Mouse (Mus musculus): ENCODE measurements at regions not wholly inside any gene's neighbourhood (a gene's known extent, or its start where the extent isn't known, plus 50 kb on each side); places are given as distances from the start of the nearest gene placed in this dataset.

GRCm38 (mm10) chr10:23541914-23542313 is 191.3 kb upstream of the Eya4 start:
- H3K4me3 ChIP-seq (ENCODE audit: low read depth, low read length), result no peak overlapping the region
- no peaks in the 10 kb centered on the region for H3K9me3 ChIP-seq (ENCODE audit: control insufficient read depth, low read length)
- H3K36me3 ChIP-seq (ENCODE audit: control insufficient read depth, insufficient read depth, low read length), result no peaks in the 10 kb centered on the region
- 45% methylated on average over 5 of the region's 5 CpGs for WGBS
- no peak overlapping the region for H3K4me2 ChIP-seq
- no peak for ATAC-seq (ENCODE audit: low FRiP score)
- no peaks in the 10 kb centered on the region for H3K4me1 ChIP-seq (ENCODE audit: control insufficient read depth, insufficient read depth, low read length)
- DNase-seq (ENCODE audit: low spot score, missing footprints), result no peak
- no peak overlapping the region for H3K27ac ChIP-seq (ENCODE audit: low read depth, low read length)
- no peaks in the 10 kb centered on the region for H3K27me3 ChIP-seq (ENCODE audit: control insufficient read depth, insufficient read depth, low read length)
- no peak overlapping the region for H3K9ac ChIP-seq (ENCODE audit: low read length)

DNA sequence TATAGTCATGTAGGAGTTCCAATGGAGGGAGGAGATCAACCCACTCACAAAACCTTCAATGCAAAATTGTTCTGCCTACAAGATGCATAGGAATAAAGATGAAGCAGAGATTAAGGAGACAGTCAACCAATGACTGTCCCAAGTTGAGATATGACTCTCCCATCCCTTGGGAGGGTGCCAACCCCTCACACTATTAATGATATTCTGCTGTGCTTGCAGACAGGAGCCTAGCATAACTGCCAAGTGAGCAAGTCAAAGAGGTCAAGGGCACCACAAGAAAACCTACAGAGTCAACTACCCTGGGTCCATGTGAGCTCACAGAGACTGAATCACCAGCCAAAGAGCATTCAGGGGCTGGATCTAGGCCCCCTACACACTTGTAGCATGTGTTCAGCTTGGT is 184.1 kb upstream of the Eya4 start:
- no peak overlapping the region for H3K4me2 ChIP-seq
- H3K27me3 ChIP-seq (ENCODE audit: control insufficient read depth, insufficient read depth, low read length), result no peaks in the 10 kb centered on the region
- DNase-seq (ENCODE audit: low spot score, missing footprints) (no peak), ATAC-seq (ENCODE audit: low FRiP score) (no peak)
- no peak overlapping the region for H3K9ac ChIP-seq (ENCODE audit: low read length)
- H3K4me1 ChIP-seq (ENCODE audit: control insufficient read depth, insufficient read depth, low read length), result no peaks in the 10 kb centered on the region
- H3K4me3 ChIP-seq (ENCODE audit: low read depth, low read length), result no peak overlapping the region
- H3K36me3 ChIP-seq (ENCODE audit: control insufficient read depth, insufficient read depth, low read length), result no peaks in the 10 kb centered on the region
- no peak overlapping the region for H3K27ac ChIP-seq (ENCODE audit: low read depth, low read length)
- H3K9me3 ChIP-seq (ENCODE audit: control insufficient read depth, low read length), result no peaks in the 10 kb centered on the region

DNA sequence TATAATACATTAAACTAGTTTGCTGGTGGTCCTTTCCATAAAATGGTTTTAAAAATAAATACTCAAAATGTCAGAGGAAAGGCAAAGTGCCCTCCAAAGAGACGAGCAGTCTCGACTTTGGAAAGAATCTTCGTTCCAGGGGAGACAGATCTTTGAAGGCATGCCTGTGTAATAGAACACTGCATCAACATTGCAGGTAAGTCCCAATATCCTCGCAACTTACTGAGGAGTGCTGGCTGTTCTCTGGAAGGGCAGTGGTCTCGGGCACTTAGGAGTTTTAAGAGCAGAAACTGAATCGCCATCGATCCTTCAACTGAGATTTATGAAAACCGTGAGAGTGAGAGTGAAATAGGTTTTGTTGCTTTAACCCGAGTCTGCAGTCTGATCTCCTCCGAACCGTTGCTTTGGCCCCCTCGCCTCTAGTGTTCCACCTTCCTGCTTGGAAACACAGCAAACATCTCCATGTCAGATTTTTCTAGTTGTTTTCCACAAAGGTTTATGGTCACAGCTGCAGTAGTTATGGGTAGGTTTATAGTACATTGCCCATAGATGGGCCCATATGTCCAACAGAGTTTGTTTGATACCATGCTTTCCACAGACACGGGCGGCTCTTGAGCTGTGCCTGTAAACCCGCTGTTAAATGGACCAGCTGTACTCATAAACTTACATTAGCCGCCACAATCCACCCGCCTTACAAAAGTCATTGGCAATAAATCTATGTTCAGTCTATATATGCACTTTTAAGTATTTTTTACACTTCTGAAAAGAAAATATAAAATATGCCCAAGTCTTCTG is 181.6 kb upstream of the Eya4 start:
- 90% methylated on average over 17 of the region's 17 CpGs for WGBS
- Histone ChIP-seq H3K4me1 (ENCODE audit: control insufficient read depth, insufficient read depth, low read length) (no peaks in the 10 kb centered on the region), H3K27ac (ENCODE audit: low read depth, low read length) (no peak overlapping the region), H3K27me3 (ENCODE audit: control insufficient read depth, insufficient read depth, low read length) (no peaks in the 10 kb centered on the region), H3K36me3 (ENCODE audit: control insufficient read depth, insufficient read depth, low read length) (no peaks in the 10 kb centered on the region), H3K9me3 (ENCODE audit: control insufficient read depth, low read length) (no peaks in the 10 kb centered on the region), H3K4me2 (no peak overlapping the region), H3K4me3 (ENCODE audit: low read depth, low read length) (no peak overlapping the region), H3K9ac (ENCODE audit: low read length) (no peak overlapping the region)
- ATAC-seq (ENCODE audit: low FRiP score) (no peak), DNase-seq (ENCODE audit: low spot score, missing footprints) (no peak)

DNA sequence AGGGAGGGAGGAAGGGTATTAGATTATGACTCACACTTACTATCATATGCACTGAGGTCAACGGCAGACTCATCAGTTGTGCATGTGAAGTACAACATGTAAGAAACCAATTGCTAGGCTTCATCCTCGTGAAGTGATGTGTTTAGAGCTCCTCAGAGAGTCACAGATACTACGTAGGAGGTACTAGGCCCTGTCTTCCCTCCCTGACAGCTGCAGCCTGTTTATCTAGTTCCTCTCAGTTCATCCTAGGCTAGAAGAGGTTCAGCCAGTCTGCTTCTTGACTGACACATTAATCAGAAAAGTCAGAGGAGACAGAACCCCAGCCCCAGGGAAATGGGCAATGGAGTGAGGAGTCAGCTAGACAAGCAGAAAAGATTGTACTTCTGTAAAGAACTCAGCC is 180.1 kb upstream of the Eya4 start:
- no peak overlapping the region for H3K9ac ChIP-seq (ENCODE audit: low read length)
- no peak overlapping the region for H3K4me2 ChIP-seq
- no peaks in the 10 kb centered on the region for H3K9me3 ChIP-seq (ENCODE audit: control insufficient read depth, low read length)
- ATAC-seq (ENCODE audit: low FRiP score) (no peak), DNase-seq (ENCODE audit: low spot score, missing footprints) (no peak)
- H3K27ac ChIP-seq (ENCODE audit: low read depth, low read length), result no peak overlapping the region
- WGBS, result 76% methylated on average over 3 of the region's 3 CpGs
- no peaks in the 10 kb centered on the region for H3K36me3 ChIP-seq (ENCODE audit: control insufficient read depth, insufficient read depth, low read length)
- H3K27me3 ChIP-seq (ENCODE audit: control insufficient read depth, insufficient read depth, low read length), result no peaks in the 10 kb centered on the region
- no peaks in the 10 kb centered on the region for H3K4me1 ChIP-seq (ENCODE audit: control insufficient read depth, insufficient read depth, low read length)
- no peak overlapping the region for H3K4me3 ChIP-seq (ENCODE audit: low read depth, low read length)

DNA sequence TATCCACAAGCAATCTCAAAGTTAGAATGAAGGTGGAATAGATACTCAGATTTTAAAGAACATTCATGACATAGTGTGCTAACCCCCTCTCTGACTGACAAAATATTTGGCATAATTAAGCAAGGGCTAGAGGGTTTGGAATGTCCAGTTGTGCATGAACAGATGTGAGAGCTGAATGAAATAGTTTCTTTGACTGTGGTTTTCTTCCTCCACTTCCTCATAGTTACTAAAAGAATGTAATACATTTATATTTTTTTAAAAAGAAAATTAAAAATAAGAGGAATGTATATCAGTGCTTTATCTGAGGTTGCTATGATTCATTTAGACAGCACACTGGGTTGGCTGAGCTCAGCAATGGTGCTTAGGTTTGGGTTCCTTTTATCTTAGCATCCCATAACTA is 176.2 kb upstream of the Eya4 start:
- H3K36me3 ChIP-seq (ENCODE audit: control insufficient read depth, insufficient read depth, low read length), result no peaks in the 10 kb centered on the region
- H3K4me2 ChIP-seq, result no peak overlapping the region
- DNase-seq (ENCODE audit: low spot score, missing footprints) (no peak), ATAC-seq (ENCODE audit: low FRiP score) (no peak)
- H3K9ac ChIP-seq (ENCODE audit: low read length), result no peak overlapping the region
- H3K27me3 ChIP-seq (ENCODE audit: control insufficient read depth, insufficient read depth, low read length), result no peaks in the 10 kb centered on the region
- H3K27ac ChIP-seq (ENCODE audit: low read depth, low read length), result no peak overlapping the region
- H3K4me3 ChIP-seq (ENCODE audit: low read depth, low read length), result no peak overlapping the region
- no peaks in the 10 kb centered on the region for H3K9me3 ChIP-seq (ENCODE audit: control insufficient read depth, low read length)
- H3K4me1 ChIP-seq (ENCODE audit: control insufficient read depth, insufficient read depth, low read length), result no peaks in the 10 kb centered on the region

- Histone ChIP-seq H3K36me3 (ENCODE audit: control insufficient read depth, insufficient read depth, low read length) (no peaks in the 10 kb centered on the region), H3K4me3 (ENCODE audit: low read depth, low read length) (no peak overlapping the region), H3K27me3 (ENCODE audit: control insufficient read depth, insufficient read depth, low read length) (no peaks in the 10 kb centered on the region), H3K9ac (ENCODE audit: low read length) (no peak overlapping the region), H3K27ac (ENCODE audit: low read depth, low read length) (no peak overlapping the region), H3K4me1 (ENCODE audit: control insufficient read depth, insufficient read depth, low read length) (no peaks in the 10 kb centered on the region), H3K9me3 (ENCODE audit: control insufficient read depth, low read length) (no peaks in the 10 kb centered on the region), H3K4me2 (no peak overlapping the region)
- WGBS, result 74% methylated on average over 1 of the region's 1 CpGs
- no peak for DNase-seq (ENCODE audit: low spot score, missing footprints)
- no peak for ATAC-seq (ENCODE audit: low FRiP score)
Observed at GRCm38 (mm10) chr10:23522664-23523063, 172.1 kb upstream of the Eya4 start.

GRCm38 (mm10) chr10:23493647-23494046 is 143.1 kb upstream of the Eya4 start:
- 88% methylated on average over 7 of the region's 7 CpGs for WGBS
- Histone ChIP-seq H3K27ac (ENCODE audit: low read depth, low read length) (no peak overlapping the region), H3K4me3 (ENCODE audit: low read depth, low read length) (no peak overlapping the region), H3K9ac (ENCODE audit: low read length) (no peak overlapping the region), H3K36me3 (ENCODE audit: control insufficient read depth, insufficient read depth, low read length) (no peaks in the 10 kb centered on the region), H3K27me3 (ENCODE audit: control insufficient read depth, insufficient read depth, low read length) (no peaks in the 10 kb centered on the region), H3K9me3 (ENCODE audit: control insufficient read depth, low read length) (no peaks in the 10 kb centered on the region), H3K4me2 (no peak overlapping the region), H3K4me1 (ENCODE audit: control insufficient read depth, insufficient read depth, low read length) (no peaks in the 10 kb centered on the region)
- no peak for DNase-seq (ENCODE audit: low spot score, missing footprints)
- no peak for ATAC-seq (ENCODE audit: low FRiP score)

DNA sequence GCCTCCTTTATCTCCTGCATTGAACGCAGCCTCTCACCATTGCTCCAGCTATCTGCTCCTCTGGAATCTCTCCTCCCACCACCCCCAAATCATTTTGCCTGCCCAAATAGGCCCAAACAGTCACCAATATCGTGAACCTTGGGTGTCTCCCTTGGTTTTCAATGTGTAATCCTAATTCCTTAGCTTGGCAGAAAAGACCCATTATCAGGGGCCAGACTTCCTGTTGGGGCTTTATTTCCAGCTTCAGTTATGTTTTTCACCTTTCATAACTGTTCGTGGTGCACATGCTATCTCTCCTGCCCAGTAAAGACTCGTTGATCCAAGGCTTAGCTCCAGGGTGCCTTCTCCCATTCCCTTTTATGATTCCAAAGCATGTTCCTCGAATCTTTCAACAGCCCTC is 142.4 kb upstream of the Eya4 start:
- no peaks in the 10 kb centered on the region for H3K36me3 ChIP-seq (ENCODE audit: control insufficient read depth, insufficient read depth, low read length)
- H3K27ac ChIP-seq (ENCODE audit: low read depth, low read length), result no peak overlapping the region
- H3K4me3 ChIP-seq (ENCODE audit: low read depth, low read length), result no peak overlapping the region
- WGBS, result 75% methylated on average over 5 of the region's 5 CpGs
- no peak for ATAC-seq (ENCODE audit: low FRiP score)
- H3K27me3 ChIP-seq (ENCODE audit: control insufficient read depth, insufficient read depth, low read length), result no peaks in the 10 kb centered on the region
- no peak overlapping the region for H3K9ac ChIP-seq (ENCODE audit: low read length)
- H3K4me2 ChIP-seq, result no peak overlapping the region
- no peak for DNase-seq (ENCODE audit: low spot score, missing footprints)
- H3K9me3 ChIP-seq (ENCODE audit: control insufficient read depth, low read length), result no peaks in the 10 kb centered on the region
- H3K4me1 ChIP-seq (ENCODE audit: control insufficient read depth, insufficient read depth, low read length), result no peaks in the 10 kb centered on the region

GRCm38 (mm10) chr10:23488996-23489395 is 138.4 kb upstream of the Eya4 start:
- H3K9me3 ChIP-seq (ENCODE audit: control insufficient read depth, low read length), result no peaks in the 10 kb centered on the region
- ATAC-seq (ENCODE audit: low FRiP score) (no peak), DNase-seq (ENCODE audit: low spot score, missing footprints) (no peak)
- no peaks in the 10 kb centered on the region for H3K4me1 ChIP-seq (ENCODE audit: control insufficient read depth, insufficient read depth, low read length)
- no peaks in the 10 kb centered on the region for H3K27me3 ChIP-seq (ENCODE audit: control insufficient read depth, insufficient read depth, low read length)
- 83% methylated on average over 3 of the region's 3 CpGs for WGBS
- H3K9ac ChIP-seq (ENCODE audit: low read length), result no peak overlapping the region
- no peak overlapping the region for H3K27ac ChIP-seq (ENCODE audit: low read depth, low read length)
- H3K4me3 ChIP-seq (ENCODE audit: low read depth, low read length), result no peak overlapping the region
- no peak overlapping the region for H3K4me2 ChIP-seq
- no peaks in the 10 kb centered on the region for H3K36me3 ChIP-seq (ENCODE audit: control insufficient read depth, insufficient read depth, low read length)
